Mouse (Mus musculus) liver, adult 2 months (tissue): ENCODE data around the gene Scarf2.

Source experiments
- CTCF ChIP-seq: fragments of 200-500 bp; IDR thresholded peaks from 2 replicates; pipeline ENCODE4 v1.5.1; 2011; ENCODE audit warnings: low read depth, low read length, control low read depth
- POLR2A ChIP-seq: fragments of 200-500 bp; IDR thresholded peaks from 2 replicates; pipeline ENCODE4 v1.6.1; 2011; ENCODE audit warnings: low read length, control low read depth; ENCODE audit not compliant: insufficient read depth; ENCODE audit errors: extremely low read depth

DNA sequence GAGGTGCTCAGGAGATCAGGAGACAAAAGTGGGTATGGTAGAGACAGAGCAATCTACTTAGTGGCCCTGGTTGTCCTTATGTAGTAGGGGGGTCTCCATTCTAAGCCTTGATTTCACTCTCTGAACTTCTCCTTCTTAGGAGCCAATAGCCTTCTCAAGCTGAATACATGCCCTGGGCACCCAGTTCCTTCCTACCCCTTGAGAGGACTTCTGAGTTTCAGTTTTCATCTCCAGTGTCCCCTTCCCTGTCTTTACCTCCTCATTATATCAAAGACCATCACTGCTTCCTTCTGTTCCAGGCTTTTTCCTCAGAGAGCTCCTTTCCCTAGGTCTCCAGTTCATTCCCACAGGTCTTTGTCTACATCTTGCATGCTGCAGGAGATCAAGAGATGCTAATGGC lies 563 bp upstream of the Scarf2 start:
- TF ChIP-seq CTCF (no peak), POLR2A (no peak)
